Mouse (Mus musculus) intestine, postnatal 0 days (tissue): ENCODE results near the gene Sgo2a. TPM values are rescaled to one million over a fixed set of nuclear protein-coding genes. Genes with fewer than 3 reads are reported as not detected.

ENCODE experiments used
- ATAC-seq: fragments of 200-750 bp; cut with Nextera tagmentation; 2 replicates; pipeline ENCODE4 v1.8.0; 2017; ENCODE audit warnings: mild to moderate bottlenecking, moderate TSS enrichment, moderate library complexity
- H3K27ac ChIP-seq: fragments of 300-500 bp; sonication (generic); 2 replicates; pipeline ENCODE4 v1.5.1; 2014; ENCODE audit warnings: mild to moderate bottlenecking, low read depth, low read length, moderate library complexity
- H3K27me3 ChIP-seq: fragments of 300-500 bp; sonication (generic); replicated peaks from 2 replicates; pipeline ENCODE4 v1.6.1; 2014; ENCODE audit warnings: low read length, mixed read lengths; ENCODE audit not compliant: control insufficient read depth, insufficient read depth
- H3K36me3 ChIP-seq: fragments of 300-500 bp; sonication (generic); 2 replicates; pipeline ENCODE4 v1.6.1; 2014; ENCODE audit warnings: mild to moderate bottlenecking, moderate library complexity; ENCODE audit not compliant: control insufficient read depth, insufficient read depth
- H3K4me1 ChIP-seq: fragments of 300-500 bp; sonication (generic); replicated peaks from 2 replicates; pipeline ENCODE4 v1.6.1; 2014; ENCODE audit warnings: antibody characterized with exemption, low read length, mixed read lengths; ENCODE audit not compliant: control insufficient read depth, insufficient read depth
- H3K4me2 ChIP-seq: fragments of 300-500 bp; sonication (generic); replicated peaks from 2 replicates; pipeline ENCODE4 v1.6.1; 2014; ENCODE audit warnings: low read depth, mild to moderate bottlenecking, moderate library complexity
- H3K4me3 ChIP-seq: fragments of 300-500 bp; sonication (generic); 2 replicates; pipeline ENCODE4 v1.5.1; 2014; ENCODE audit warnings: low read depth, low read length
- H3K9ac ChIP-seq: fragments of 300-500 bp; sonication (generic); 2 replicates; pipeline ENCODE4 v1.6.1; 2014; ENCODE audit warnings: mild to moderate bottlenecking, low read depth, low read length
- H3K9me3 ChIP-seq: fragments of 300-500 bp; sonication (generic); 2 replicates; pipeline ENCODE4 v1.6.1; 2016; ENCODE audit warnings: mixed run types; ENCODE audit not compliant: control insufficient read depth
- CTCF ChIP-seq: sonication (generic); IDR thresholded peaks from 2 replicates; pipeline ENCODE4 v1.5.1; 2016; ENCODE audit warnings: low read depth, mild to moderate bottlenecking, control low read depth, antibody characterized with exemption, moderate library complexity
- WGBS: fragments of 180-500 bp; shearing (Covaris S2); extraction: QIAGEN DNeasy Blood & Tissue Kit; methylation state at CpG from one replicate; pipeline ENCODE4 v1.1.7; 2014; 5-methylcytosine and 5-hydroxymethylcytosine counted together
- polyA plus RNA-seq: library from polyadenylated mRNA; unstranded; fragments of >200 nt; fragmentation: Nextera tagmentation; extraction: Ambion mirVana; gene quantifications from 2 replicates; pipeline ENCODE4 v1.2.1, GENCODE M21; 2015

Sgo2a gene
- polyA plus RNA-seq, 1 experiment from 2014 or later, result 4.4 TPM

GRCm38 (mm10) chr1:58062131-58062530, 66.4 kb downstream of the Sgo2a start:
- no peak overlapping the region for H3K27ac ChIP-seq
- no peaks in the 10 kb centered on the region for H3K4me1 ChIP-seq
- H3K4me3 ChIP-seq, result no peak overlapping the region
- 92% methylated on average over 7 of the region's 7 CpGs for WGBS
- no peak for TF ChIP-seq CTCF
- no peak overlapping the region for H3K4me2 ChIP-seq
- no peaks in the 10 kb centered on the region for H3K36me3 ChIP-seq
- no peak for ATAC-seq
- no peaks in the 10 kb centered on the region for H3K9me3 ChIP-seq
- H3K9ac ChIP-seq, result no peak overlapping the region
- no peaks in the 10 kb centered on the region for H3K27me3 ChIP-seq

GRCm38 (mm10) chr1:58065151-58065550, 69.4 kb downstream of the Sgo2a start:
- no peak for ATAC-seq
- no peak overlapping the region for H3K4me3 ChIP-seq

GRCm38 (mm10) chr1:58065606-58066005, 69.8 kb downstream of the Sgo2a start:
- Histone ChIP-seq H3K9me3 (no peaks in the 10 kb centered on the region), H3K27me3 (no peaks in the 10 kb centered on the region), H3K4me2 (no peak overlapping the region), H3K36me3 (no peaks in the 10 kb centered on the region), H3K9ac (no peak overlapping the region), H3K27ac (no peak overlapping the region), H3K4me1 (no peaks in the 10 kb centered on the region), H3K4me3 (no peak overlapping the region)
- 72% methylated on average over 3 of the region's 3 CpGs for WGBS
- TF ChIP-seq CTCF, result no peak
- no peak for ATAC-seq

More at GRCm38 (mm10) chr1:58065151-58065550, 69.4 kb downstream of the Sgo2a start:
- no peaks in the 10 kb centered on the region for H3K4me1 ChIP-seq
- no peak overlapping the region for H3K27ac ChIP-seq
- no peak overlapping the region for H3K9ac ChIP-seq
- no peaks in the 10 kb centered on the region for H3K27me3 ChIP-seq
- no peaks in the 10 kb centered on the region for H3K9me3 ChIP-seq
- TF ChIP-seq CTCF, result no peak
- H3K36me3 ChIP-seq, result no peaks in the 10 kb centered on the region
- 89% methylated on average over 5 of the region's 5 CpGs for WGBS
- no peak overlapping the region for H3K4me2 ChIP-seq

GRCm38 (mm10) chr1:58069181-58069580, 73.4 kb downstream of the Sgo2a start:
- H3K27me3 ChIP-seq, result no peaks in the 10 kb centered on the region
- H3K4me3 ChIP-seq, result no peak overlapping the region
- H3K36me3 ChIP-seq, result no peaks in the 10 kb centered on the region
- H3K27ac ChIP-seq, result no peak overlapping the region
- ATAC-seq, result no peak
- no peaks in the 10 kb centered on the region for H3K9me3 ChIP-seq
- WGBS, result 73% methylated on average over 6 of the region's 6 CpGs
- H3K4me2 ChIP-seq, result no peak overlapping the region
- H3K9ac ChIP-seq, result no peak overlapping the region
- H3K4me1 ChIP-seq, result no peaks in the 10 kb centered on the region
- no peak for TF ChIP-seq CTCF

GRCm38 (mm10) chr1:58070091-58070490, 74.3 kb downstream of the Sgo2a start:
- H3K36me3 ChIP-seq, result no peaks in the 10 kb centered on the region
- no peak for ATAC-seq
- no peak overlapping the region for H3K27ac ChIP-seq
- no peak overlapping the region for H3K9ac ChIP-seq
- H3K4me3 ChIP-seq, result no peak overlapping the region
- 92% methylated on average over 11 of the region's 11 CpGs for WGBS
- H3K4me1 ChIP-seq, result no peaks in the 10 kb centered on the region
- H3K4me2 ChIP-seq, result no peak overlapping the region
- no peaks in the 10 kb centered on the region for H3K27me3 ChIP-seq
- no peak for TF ChIP-seq CTCF
- no peaks in the 10 kb centered on the region for H3K9me3 ChIP-seq

- H3K9me3 ChIP-seq, result no peaks in the 10 kb centered on the region
- 78% methylated on average over 9 of the region's 9 CpGs for WGBS
Observed at GRCm38 (mm10) chr1:58071006-58071405, 75.2 kb downstream of the Sgo2a start.

GRCm38 (mm10) chr1:58071509-58071908, 75.7 kb downstream of the Sgo2a start:
- no peak for ATAC-seq
- TF ChIP-seq CTCF, result no peak
- H3K9ac ChIP-seq, result no peak overlapping the region
- no peak overlapping the region for H3K27ac ChIP-seq
- no peaks in the 10 kb centered on the region for H3K36me3 ChIP-seq
- H3K27me3 ChIP-seq, result no peaks in the 10 kb centered on the region
- H3K9me3 ChIP-seq, result no peaks in the 10 kb centered on the region
- WGBS, result 77% methylated on average over 1 of the region's 1 CpGs
- no peaks in the 10 kb centered on the region for H3K4me1 ChIP-seq
- no peak overlapping the region for H3K4me2 ChIP-seq
- no peak overlapping the region for H3K4me3 ChIP-seq

More at GRCm38 (mm10) chr1:58071006-58071405, 75.2 kb downstream of the Sgo2a start:
- Histone ChIP-seq H3K36me3 (no peaks in the 10 kb centered on the region), H3K4me1 (no peaks in the 10 kb centered on the region), H3K27ac (no peak overlapping the region), H3K4me2 (no peak overlapping the region), H3K9ac (no peak overlapping the region), H3K4me3 (no peak overlapping the region), H3K27me3 (no peaks in the 10 kb centered on the region)
- ATAC-seq, result no peak
- TF ChIP-seq CTCF, result no peak
